Mouse (Mus musculus) testis, adult 2 months (tissue): ENCODE data around the gene Car10. TPM values are rescaled to one million over a fixed set of nuclear protein-coding genes. Genes with fewer than 3 reads are reported as not detected.

Experiments
- H3K27ac ChIP-seq: fragments of 200-500 bp; 2 replicates; pipeline ENCODE4 v1.5.1; 2012; ENCODE audit warnings: low read depth, low read length; ENCODE audit not compliant: control insufficient read depth, insufficient read depth
- H3K27me3 ChIP-seq: fragments of 200-500 bp; 2 replicates; pipeline ENCODE4 v1.6.1; 2012; ENCODE audit warnings: mild to moderate bottlenecking, low read length, moderate library complexity; ENCODE audit not compliant: control insufficient read depth, insufficient read depth
- H3K36me3 ChIP-seq: fragments of 200-500 bp; 2 replicates; pipeline ENCODE4 v1.6.1; 2012; ENCODE audit warnings: mild to moderate bottlenecking, low read length; ENCODE audit not compliant: control insufficient read depth, insufficient read depth
- H3K4me1 ChIP-seq: fragments of 200-500 bp; 2 replicates; pipeline ENCODE4 v1.6.1; 2012; ENCODE audit warnings: low read length; ENCODE audit not compliant: control insufficient read depth, insufficient read depth
- H3K4me3 ChIP-seq: fragments of 200-500 bp; 2 replicates; pipeline ENCODE4 v1.5.1; 2012; ENCODE audit warnings: low read depth, mild to moderate bottlenecking, low read length, moderate library complexity, mixed read lengths; ENCODE audit not compliant: control insufficient read depth
- CTCF ChIP-seq: fragments of 200-500 bp; IDR thresholded peaks from 2 replicates; pipeline ENCODE4 v1.5.1; 2012; ENCODE audit warnings: low read depth, mild to moderate bottlenecking, inconsistent platforms, low read length, moderate library complexity; ENCODE audit not compliant: control insufficient read depth, insufficient read depth, insufficient replicate concordance
- POLR2A ChIP-seq: fragments of 200-500 bp; IDR thresholded peaks from 2 replicates; pipeline ENCODE4 v1.6.1; 2012; ENCODE audit warnings: low read depth, mild to moderate bottlenecking, inconsistent platforms, low read length, moderate library complexity; ENCODE audit not compliant: control insufficient read depth
- polyA plus RNA-seq: library from polyadenylated mRNA; depleted of rRNA; stranded (reverse); fragments of >200 nt; gene quantifications from 2 replicates; pipeline ENCODE4 v1.2.3, GENCODE M21; 2012

Gene Car10
- polyA plus RNA-seq, 1 experiment = not detected

GRCm38 (mm10) chr11:93443777-93444176 is 345.9 kb downstream of the Car10 start:
- no peak for TF ChIP-seq POLR2A
- no peak for TF ChIP-seq CTCF
- Histone ChIP-seq H3K4me1 (no peaks in the 10 kb centered on the region), H3K36me3 (no peaks in the 10 kb centered on the region), H3K4me3 (no peak overlapping the region), H3K27ac (no peak overlapping the region), H3K27me3 (no peaks in the 10 kb centered on the region)

- Histone ChIP-seq H3K27ac (no peak overlapping the region), H3K4me3 (no peak overlapping the region), H3K27me3 (no peaks in the 10 kb centered on the region), H3K4me1 (no peaks in the 10 kb centered on the region), H3K36me3 (no peaks in the 10 kb centered on the region)
- no peak for TF ChIP-seq CTCF
- no peak for TF ChIP-seq POLR2A
Measured at GRCm38 (mm10) chr11:93444741-93445140, 346.9 kb downstream of the Car10 start.

GRCm38 (mm10) chr11:93447566-93447965 is 349.7 kb downstream of the Car10 start:
- H3K4me3 ChIP-seq = no peak overlapping the region
- H3K36me3 ChIP-seq = no peaks in the 10 kb centered on the region
- no peaks in the 10 kb centered on the region for H3K4me1 ChIP-seq
- TF ChIP-seq CTCF (no peak), POLR2A (no peak)
- H3K27me3 ChIP-seq = no peaks in the 10 kb centered on the region
- no peak overlapping the region for H3K27ac ChIP-seq

- Histone ChIP-seq H3K36me3 (no peaks in the 10 kb centered on the region), H3K27me3 (no peaks in the 10 kb centered on the region), H3K4me3 (no peak overlapping the region), H3K27ac (no peak overlapping the region), H3K4me1 (no peaks in the 10 kb centered on the region)
- TF ChIP-seq CTCF (no peak), POLR2A (no peak)
Measured at GRCm38 (mm10) chr11:93448290-93449256, 350.7 kb downstream of the Car10 start.

GRCm38 (mm10) chr11:93450535-93450934 is 352.7 kb downstream of the Car10 start:
- Histone ChIP-seq H3K36me3 (no peaks in the 10 kb centered on the region), H3K4me1 (no peaks in the 10 kb centered on the region), H3K27ac (no peak overlapping the region), H3K27me3 (no peaks in the 10 kb centered on the region), H3K4me3 (no peak overlapping the region)
- TF ChIP-seq POLR2A (no peak), CTCF (no peak)

GRCm38 (mm10) chr11:93466221-93466620 is 368.4 kb downstream of the Car10 start:
- Histone ChIP-seq H3K4me1 (peaks cover 2% of the 10 kb centered on the region; the same call in 1 of the 2 replicates), H3K27ac (no peak overlapping the region), H3K27me3 (no peaks in the 10 kb centered on the region), H3K36me3 (no peaks in the 10 kb centered on the region), H3K4me3 (no peak overlapping the region)
- TF ChIP-seq CTCF = no peak
- TF ChIP-seq POLR2A = no peak

- H3K27me3 ChIP-seq = no peaks in the 10 kb centered on the region
- no peaks in the 10 kb centered on the region for H3K36me3 ChIP-seq
- TF ChIP-seq POLR2A (no peak), CTCF (no peak)
- H3K27ac ChIP-seq = no peak overlapping the region
- peaks cover 4% of the 10 kb centered on the region for H3K4me1 ChIP-seq
- no peak overlapping the region for H3K4me3 ChIP-seq
Measured at GRCm38 (mm10) chr11:93467711-93468110, 369.9 kb downstream of the Car10 start.

GRCm38 (mm10) chr11:93470771-93471170 is 372.9 kb downstream of the Car10 start:
- TF ChIP-seq CTCF = no peak
- TF ChIP-seq POLR2A = no peak
- no peaks in the 10 kb centered on the region for H3K27me3 ChIP-seq

More at GRCm38 (mm10) chr11:93470771-93471170, 372.9 kb downstream of the Car10 start:
- H3K4me1 ChIP-seq = peaks cover 4% of the 10 kb centered on the region
- no peaks in the 10 kb centered on the region for H3K36me3 ChIP-seq
- H3K27ac ChIP-seq = no peak overlapping the region
- H3K4me3 ChIP-seq = no peak overlapping the region
